Comparison of ENCODE assay signal across 9 mouse cellular contexts in the genomic region with DNA sequence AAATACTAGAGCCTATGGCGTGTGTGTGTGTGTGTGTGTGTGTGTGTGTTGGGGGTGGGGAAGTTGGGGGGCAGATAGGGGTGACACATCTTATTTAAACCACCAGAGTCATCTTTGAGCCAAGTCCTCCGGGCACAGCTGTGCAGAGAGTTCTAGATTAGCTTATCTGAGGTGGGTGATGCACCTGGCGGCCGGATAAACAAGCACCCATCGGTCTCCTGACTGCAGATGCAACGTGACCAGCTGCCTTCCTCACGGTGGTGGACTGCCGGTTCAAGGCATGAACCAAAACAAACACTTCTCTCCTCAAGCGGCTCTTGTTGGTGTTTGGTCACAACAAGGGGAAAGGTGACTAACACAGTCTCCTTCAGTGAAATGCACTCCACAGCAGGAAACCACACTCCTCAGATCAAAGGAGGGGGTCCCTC. TPM values are rescaled to one million over a fixed set of nuclear protein-coding genes. Genes with fewer than 3 reads are reported as not detected.
DNase-seq lines count a peak whose midpoint lies in the region; ATAC-seq and TF ChIP-seq lines count a peak whose summit lies in the region.
"Had no signal": no experiment of that assay in that cellular context is flagged by ENCODE, and none has a peak within 500 bp of the region (broad histone marks: within the 10 kb centered on the region; RNA-seq: fewer than 3 reads in every experiment).

No protein-coding gene starts in this region.

- TF ChIP-seq POLR2A in lung, adult 2 months (IDR thresholded peaks at IDR 0.05; ENCODE audit: borderline replicate concordance, extremely low read depth, low read depth, low read length): no peak

- H3K9me3 ChIP-seq in G1E (replicated peaks): no peaks in the 10 kb centered on the region
- H3K9me3 ChIP-seq in intestine, embryonic 16.5 days (ENCODE audit: control insufficient read depth, low read length): no peaks in the 10 kb centered on the region
- H3K9me3 ChIP-seq: midbrain, embryonic 12.5 days had no signal

- no peak overlapping the region for H3K9ac ChIP-seq in intestine, embryonic 16.5 days (ENCODE audit: low read depth, low read length)
- H3K9ac ChIP-seq: midbrain, embryonic 12.5 days had no signal

- H3K36me3 ChIP-seq in G1E (replicated peaks): no peaks in the 10 kb centered on the region
- H3K36me3 ChIP-seq in intestine, embryonic 16.5 days (ENCODE audit: control insufficient read depth, insufficient read depth, low read length): no peaks in the 10 kb centered on the region
- H3K36me3 ChIP-seq: midbrain, embryonic 12.5 days had no signal

- no peak overlapping the region for H3K27ac ChIP-seq in intestine, embryonic 16.5 days (ENCODE audit: low read length)
- H3K27ac ChIP-seq: midbrain, embryonic 12.5 days had no signal

- H3K4me3 ChIP-seq in G1E (ENCODE audit: low read depth, low read length): no peak overlapping the region
- H3K4me3 ChIP-seq in intestine, embryonic 16.5 days (ENCODE audit: low read length): no peak overlapping the region
- H3K4me3 ChIP-seq in lung, adult 2 months (replicated peaks; ENCODE audit: extremely low read depth, low read depth, low read length): no peak overlapping the region
- H3K4me3 ChIP-seq: midbrain, embryonic 12.5 days had no signal

- peaks cover 26% of the 10 kb centered on the region for H3K4me1 ChIP-seq in G1E (ENCODE audit: insufficient read depth, low read depth, low read length)
- no peaks in the 10 kb centered on the region; the same call in 1 of the 2 replicates for H3K4me1 ChIP-seq in intestine, embryonic 16.5 days (ENCODE audit: control insufficient read depth, insufficient read depth, low read length)
- peaks cover 16% of the 10 kb centered on the region for H3K4me1 ChIP-seq in lung, adult 2 months (ENCODE audit: control insufficient read depth, insufficient read depth, low read length)
- H3K4me1 ChIP-seq: midbrain, embryonic 12.5 days had no signal

- H3K27me3 ChIP-seq in G1E (ENCODE audit: insufficient read depth, low read length): peaks cover 36% of the 10 kb centered on the region
- no peaks in the 10 kb centered on the region for H3K27me3 ChIP-seq in intestine, embryonic 16.5 days (replicated peaks; ENCODE audit: control insufficient read depth, insufficient read depth, low read length)
- H3K27me3 ChIP-seq: midbrain, embryonic 12.5 days had no signal

- H3K4me2 ChIP-seq in intestine, embryonic 16.5 days (ENCODE audit: low read depth, low read length): no peak overlapping the region
- H3K4me2 ChIP-seq: midbrain, embryonic 12.5 days had no signal

- ATAC-seq in G1E (ENCODE audit: extremely low read depth, insufficient number of reproducible peaks, low FRiP score, poor library complexity, severe bottlenecking): peak; percentile 61
- ATAC-seq in intestine, embryonic 16.5 days: 0 out of 2 replicates have a peak, but pooled peaks have one; percentile 43

- WGBS in intestine, embryonic 16.5 days: 59% methylated on average over 9 of the region's 9 CpGs
- WGBS in lung, adult 2 months: 38% methylated on average over 9 of the region's 9 CpGs

- DNase-seq in G1E (ENCODE audit: low spot score): peak; percentile 7
- peak; percentile 69 for DNase-seq in lung, adult 2 months
- DNase-seq in spleen, postnatal 4 days (ENCODE audit: low spot score in 2 of 2): peak; percentile 41 to 73
- DNase-seq in right cerebral cortex, postnatal 36 days (ENCODE audit: low spot score in 2 of 2): no peak
- DNase-seq in Muller cell, postnatal 12 days (ENCODE audit: inconsistent ontology term): no peak
- DNase-seq in testis, postnatal 10 days (ENCODE audit: low spot score): no peak
- DNase-seq in frontal cortex, postnatal 25 days (ENCODE audit: low spot score in 2 of 2): no peak

- no peak for TF ChIP-seq CTCF in G1E (IDR thresholded peaks at IDR 0.05; ENCODE audit: low read depth, low read length)
- TF ChIP-seq CTCF in lung, adult 2 months (IDR thresholded peaks at IDR 0.05; ENCODE audit: insufficient read depth, low read length): no peak

RNA-seq across cellular contexts. Expression of a gene that starts 42.8 kb away (rescaled TPM):
- total RNA-seq in G1E (2014; fragmentation: Nextera tagmentation) (133 and 147 TPM in 2 replicates), G1E (2017) (133 and 142 TPM in 2 replicates)
- 45.1 and 56.2 TPM in 2 replicates for polyA plus RNA-seq in G1E (2012)
- polyA plus RNA-seq in intestine, embryonic 16.5 days (2015; fragmentation: Nextera tagmentation; extraction: Ambion mirVana): 11.3 and 11.8 TPM in 2 replicates
- polyA plus RNA-seq in lung, adult 2 months (2012; rRNA removed): 91.0 and 94.6 TPM in 2 replicates

Comparison
In these comparisons a context has a peak if more than half of its experiments do, and no peak if none do; other contexts are left out.
1. DNase-seq: peak in G1E (single experiment), lung, adult 2 months (single experiment) and spleen, postnatal 4 days (2 of 2); none in right cerebral cortex, postnatal 36 days (0 of 2), Muller cell, postnatal 12 days (single experiment), testis, postnatal 10 days (single experiment) and frontal cortex, postnatal 25 days (0 of 2).